Mouse (Mus musculus): ENCODE measurements at regions not wholly inside any gene's neighbourhood (a gene's known extent, or its start where the extent isn't known, plus 50 kb on each side); places are given as distances from the start of the nearest gene placed in this dataset.

DNA sequence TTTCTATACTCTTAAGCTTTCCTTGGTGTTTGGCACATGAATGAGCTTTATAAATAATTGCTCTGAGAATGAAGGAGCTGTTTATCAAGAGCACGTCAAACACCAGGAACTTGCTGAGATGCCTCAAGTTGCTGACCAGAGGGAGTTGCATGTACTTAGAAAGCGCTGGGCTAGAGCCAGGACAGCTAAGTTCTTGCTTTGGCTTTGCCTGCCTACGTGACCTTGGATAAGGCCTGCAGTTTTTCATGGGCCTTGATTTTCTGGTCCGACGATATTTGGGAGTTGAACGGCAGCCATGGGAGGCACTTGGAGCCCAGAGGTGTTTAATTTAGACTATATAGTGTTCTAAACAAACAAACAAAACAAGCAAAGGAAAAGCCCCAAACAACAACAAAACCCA, 62.4 kb downstream of the Foxd1 start:
- Histone ChIP-seq H3K4me2 (ENCODE audit: low read depth, low read length) (no peak overlapping the region), H3K27ac (ENCODE audit: low read length) (no peak overlapping the region), H3K4me3 (ENCODE audit: low read length) (no peak overlapping the region), H3K9me3 (ENCODE audit: control insufficient read depth, low read length) (no peaks in the 10 kb centered on the region), H3K9ac (ENCODE audit: low read length) (no peak overlapping the region), H3K27me3 (ENCODE audit: control insufficient read depth, insufficient read depth, low read depth, low read length) (no peaks in the 10 kb centered on the region), H3K4me1 (replicated peaks; ENCODE audit: control insufficient read depth, insufficient read depth, low read length) (no peaks in the 10 kb centered on the region), H3K36me3 (ENCODE audit: control insufficient read depth, insufficient read depth, low read length) (no peaks in the 10 kb centered on the region)
- ATAC-seq (ENCODE audit: low read depth): no peak
- whole genome bisulfite sequencing: 63% methylated on average over 6 of the region's 6 CpGs

- WGBS: 31% methylated on average over 3 of the region's 3 CpGs
- H3K9me3 ChIP-seq (ENCODE audit: control insufficient read depth, low read length): no peaks in the 10 kb centered on the region
- no peak for ATAC-seq (ENCODE audit: low read depth)
Measured at GRCm38 (mm10) chr13:98414851-98415250, 60.8 kb downstream of the Foxd1 start.

GRCm38 (mm10) chr13:98413233-98413632, 59.2 kb downstream of the Foxd1 start:
- Histone ChIP-seq H3K4me2 (ENCODE audit: low read depth, low read length) (no peak overlapping the region), H3K4me1 (replicated peaks; ENCODE audit: control insufficient read depth, insufficient read depth, low read length) (no peaks in the 10 kb centered on the region), H3K4me3 (ENCODE audit: low read length) (no peak overlapping the region), H3K27ac (ENCODE audit: low read length) (no peak overlapping the region), H3K9me3 (ENCODE audit: control insufficient read depth, low read length) (no peaks in the 10 kb centered on the region), H3K27me3 (ENCODE audit: control insufficient read depth, insufficient read depth, low read depth, low read length) (no peaks in the 10 kb centered on the region), H3K9ac (ENCODE audit: low read length) (no peak overlapping the region), H3K36me3 (ENCODE audit: control insufficient read depth, insufficient read depth, low read length) (no peaks in the 10 kb centered on the region)
- WGBS: 49% methylated on average over 4 of the region's 4 CpGs
- no peak for ATAC-seq (ENCODE audit: low read depth)

More at GRCm38 (mm10) chr13:98414851-98415250, 60.8 kb downstream of the Foxd1 start:
- Histone ChIP-seq H3K4me2 (ENCODE audit: low read depth, low read length) (no peak overlapping the region), H3K36me3 (ENCODE audit: control insufficient read depth, insufficient read depth, low read length) (no peaks in the 10 kb centered on the region), H3K9ac (ENCODE audit: low read length) (no peak overlapping the region), H3K27me3 (ENCODE audit: control insufficient read depth, insufficient read depth, low read depth, low read length) (no peaks in the 10 kb centered on the region), H3K4me1 (replicated peaks; ENCODE audit: control insufficient read depth, insufficient read depth, low read length) (no peaks in the 10 kb centered on the region), H3K4me3 (ENCODE audit: low read length) (no peak overlapping the region), H3K27ac (ENCODE audit: low read length) (no peak overlapping the region)
